Mouse (Mus musculus): Measurements from ENCODE around the gene Cpb2. TPM values are rescaled to one million over a fixed set of nuclear protein-coding genes. Genes with fewer than 3 reads are reported as not detected.

The Cpb2 gene
- polyA plus RNA-seq, 1 experiment from 2014 or later, result not detected

GRCm38 (mm10) chr14:75235552-75235951 lies 6.5 kb upstream of the Cpb2 start:
- Histone ChIP-seq H3K27ac (replicated peaks; ENCODE audit: low read depth, low read length) (no peak overlapping the region), H3K27me3 (ENCODE audit: control insufficient read depth, insufficient read depth, low read length) (no peaks in the 10 kb centered on the region), H3K9ac (replicated peaks; ENCODE audit: low read length) (no peak overlapping the region), H3K9me3 (replicated peaks; ENCODE audit: control insufficient read depth, low read length) (no peaks in the 10 kb centered on the region), H3K4me3 (ENCODE audit: low read depth, low read length) (no peak overlapping the region), H3K4me1 (ENCODE audit: control insufficient read depth, insufficient read depth, low read length) (no peaks in the 10 kb centered on the region), H3K36me3 (replicated peaks; ENCODE audit: control insufficient read depth, insufficient read depth, low read depth, low read length) (no peaks in the 10 kb centered on the region), H3K4me2 (ENCODE audit: low read depth, low read length) (no peak overlapping the region)
- 86% methylated on average over 8 of the region's 8 CpGs for WGBS
- no peak for DNase-seq (ENCODE audit: low spot score)
- no peak for ATAC-seq (replicated peaks; ENCODE audit: insufficient number of reproducible peaks, low FRiP score, low TSS enrichment, low read depth)

- Histone ChIP-seq H3K9me3 (replicated peaks; ENCODE audit: control insufficient read depth, low read length) (no peaks in the 10 kb centered on the region), H3K4me3 (ENCODE audit: low read depth, low read length) (no peak overlapping the region), H3K9ac (replicated peaks; ENCODE audit: low read length) (no peak overlapping the region), H3K4me2 (ENCODE audit: low read depth, low read length) (no peak overlapping the region), H3K27me3 (ENCODE audit: control insufficient read depth, insufficient read depth, low read length) (no peaks in the 10 kb centered on the region), H3K27ac (replicated peaks; ENCODE audit: low read depth, low read length) (no peak overlapping the region), H3K36me3 (replicated peaks; ENCODE audit: control insufficient read depth, insufficient read depth, low read depth, low read length) (no peaks in the 10 kb centered on the region), H3K4me1 (ENCODE audit: control insufficient read depth, insufficient read depth, low read length) (no peaks in the 10 kb centered on the region)
- ATAC-seq (replicated peaks; ENCODE audit: insufficient number of reproducible peaks, low FRiP score, low TSS enrichment, low read depth), result peak; percentile 67
- DNase-seq (ENCODE audit: low spot score), result peak; percentile 50
- 53% methylated on average over 9 of the region's 9 CpGs for WGBS
These were observed 6.0 kb upstream of the Cpb2 start for GRCm38 (mm10) chr14:75235955-75236635.

GRCm38 (mm10) chr14:75236636-75237003 lies 5.5 kb upstream of the Cpb2 start:
- WGBS, result 85% methylated on average over 4 of the region's 4 CpGs
- no peak overlapping the region for H3K4me3 ChIP-seq (ENCODE audit: low read depth, low read length)
- no peaks in the 10 kb centered on the region for H3K27me3 ChIP-seq (ENCODE audit: control insufficient read depth, insufficient read depth, low read length)
- no peak for ATAC-seq (replicated peaks; ENCODE audit: insufficient number of reproducible peaks, low FRiP score, low TSS enrichment, low read depth)
- no peaks in the 10 kb centered on the region for H3K4me1 ChIP-seq (ENCODE audit: control insufficient read depth, insufficient read depth, low read length)
- H3K9me3 ChIP-seq (replicated peaks; ENCODE audit: control insufficient read depth, low read length), result no peaks in the 10 kb centered on the region
- no peak overlapping the region for H3K9ac ChIP-seq (replicated peaks; ENCODE audit: low read length)
- H3K36me3 ChIP-seq (replicated peaks; ENCODE audit: control insufficient read depth, insufficient read depth, low read depth, low read length), result no peaks in the 10 kb centered on the region
- H3K27ac ChIP-seq (replicated peaks; ENCODE audit: low read depth, low read length), result no peak overlapping the region
- H3K4me2 ChIP-seq (ENCODE audit: low read depth, low read length), result no peak overlapping the region
- DNase-seq (ENCODE audit: low spot score), result no peak

- no peaks in the 10 kb centered on the region for H3K9me3 ChIP-seq (replicated peaks; ENCODE audit: control insufficient read depth, low read length)
- H3K4me2 ChIP-seq (ENCODE audit: low read depth, low read length), result no peak overlapping the region
- H3K4me3 ChIP-seq (ENCODE audit: low read depth, low read length), result no peak overlapping the region
- no peaks in the 10 kb centered on the region for H3K36me3 ChIP-seq (replicated peaks; ENCODE audit: control insufficient read depth, insufficient read depth, low read depth, low read length)
- DNase-seq (ENCODE audit: low spot score) (no peak), ATAC-seq (replicated peaks; ENCODE audit: insufficient number of reproducible peaks, low FRiP score, low TSS enrichment, low read depth) (no peak)
- H3K27me3 ChIP-seq (ENCODE audit: control insufficient read depth, insufficient read depth, low read length), result no peaks in the 10 kb centered on the region
- no peak overlapping the region for H3K9ac ChIP-seq (replicated peaks; ENCODE audit: low read length)
- H3K27ac ChIP-seq (replicated peaks; ENCODE audit: low read depth, low read length), result no peak overlapping the region
- WGBS, result 85% methylated on average over 8 of the region's 8 CpGs
- no peaks in the 10 kb centered on the region for H3K4me1 ChIP-seq (ENCODE audit: control insufficient read depth, insufficient read depth, low read length)
These were observed 5.0 kb upstream of the Cpb2 start for GRCm38 (mm10) chr14:75237096-75237495.

- no peak overlapping the region for H3K27ac ChIP-seq (replicated peaks; ENCODE audit: low read depth, low read length)
- DNase-seq (ENCODE audit: low spot score) (no peak), ATAC-seq (replicated peaks; ENCODE audit: insufficient number of reproducible peaks, low FRiP score, low TSS enrichment, low read depth) (no peak)
- H3K4me3 ChIP-seq (ENCODE audit: low read depth, low read length), result no peak overlapping the region
- no peaks in the 10 kb centered on the region for H3K4me1 ChIP-seq (ENCODE audit: control insufficient read depth, insufficient read depth, low read length)
- no peak overlapping the region for H3K4me2 ChIP-seq (ENCODE audit: low read depth, low read length)
- WGBS, result 86% methylated on average over 6 of the region's 6 CpGs
- no peaks in the 10 kb centered on the region for H3K36me3 ChIP-seq (replicated peaks; ENCODE audit: control insufficient read depth, insufficient read depth, low read depth, low read length)
- no peaks in the 10 kb centered on the region for H3K9me3 ChIP-seq (replicated peaks; ENCODE audit: control insufficient read depth, low read length)
- H3K27me3 ChIP-seq (ENCODE audit: control insufficient read depth, insufficient read depth, low read length), result no peaks in the 10 kb centered on the region
- no peak overlapping the region for H3K9ac ChIP-seq (replicated peaks; ENCODE audit: low read length)
These were observed 3.9 kb upstream of the Cpb2 start for GRCm38 (mm10) chr14:75238054-75238692.

- 74% methylated on average over 11 of the region's 11 CpGs for WGBS
- H3K4me2 ChIP-seq (ENCODE audit: low read depth, low read length), result no peak overlapping the region
- no peaks in the 10 kb centered on the region for H3K9me3 ChIP-seq (replicated peaks; ENCODE audit: control insufficient read depth, low read length)
- H3K27me3 ChIP-seq (ENCODE audit: control insufficient read depth, insufficient read depth, low read length), result no peaks in the 10 kb centered on the region
- ATAC-seq (replicated peaks; ENCODE audit: insufficient number of reproducible peaks, low FRiP score, low TSS enrichment, low read depth), result no peak
- no peaks in the 10 kb centered on the region for H3K36me3 ChIP-seq (replicated peaks; ENCODE audit: control insufficient read depth, insufficient read depth, low read depth, low read length)
- no peaks in the 10 kb centered on the region for H3K4me1 ChIP-seq (ENCODE audit: control insufficient read depth, insufficient read depth, low read length)
- no peak overlapping the region for H3K9ac ChIP-seq (replicated peaks; ENCODE audit: low read length)
- no peak for DNase-seq (ENCODE audit: low spot score)
- H3K4me3 ChIP-seq (ENCODE audit: low read depth, low read length), result no peak overlapping the region
- H3K27ac ChIP-seq (replicated peaks; ENCODE audit: low read depth, low read length), result no peak overlapping the region
These were observed 4.2 kb downstream of the Cpb2 start for GRCm38 (mm10) chr14:75246024-75247000.

- Histone ChIP-seq H3K4me3 (ENCODE audit: low read depth, low read length) (no peak overlapping the region), H3K4me2 (ENCODE audit: low read depth, low read length) (no peak overlapping the region), H3K4me1 (ENCODE audit: control insufficient read depth, insufficient read depth, low read length) (no peaks in the 10 kb centered on the region), H3K27ac (replicated peaks; ENCODE audit: low read depth, low read length) (no peak overlapping the region), H3K9me3 (replicated peaks; ENCODE audit: control insufficient read depth, low read length) (no peaks in the 10 kb centered on the region), H3K9ac (replicated peaks; ENCODE audit: low read length) (no peak overlapping the region), H3K27me3 (ENCODE audit: control insufficient read depth, insufficient read depth, low read length) (no peaks in the 10 kb centered on the region), H3K36me3 (replicated peaks; ENCODE audit: control insufficient read depth, insufficient read depth, low read depth, low read length) (no peaks in the 10 kb centered on the region)
- no peak for ATAC-seq (replicated peaks; ENCODE audit: insufficient number of reproducible peaks, low FRiP score, low TSS enrichment, low read depth)
- no peak for DNase-seq (ENCODE audit: low spot score)
- WGBS, result 78% methylated on average over 3 of the region's 3 CpGs
These were observed 8.3 kb downstream of the Cpb2 start for GRCm38 (mm10) chr14:75250432-75250831.

GRCm38 (mm10) chr14:75256521-75256920 lies 14.4 kb downstream of the Cpb2 start:
- no peak overlapping the region for H3K9ac ChIP-seq (replicated peaks; ENCODE audit: low read length)
- H3K4me3 ChIP-seq (ENCODE audit: low read depth, low read length), result no peak overlapping the region
- no peaks in the 10 kb centered on the region for H3K27me3 ChIP-seq (ENCODE audit: control insufficient read depth, insufficient read depth, low read length)
- WGBS, result 43% methylated on average over 5 of the region's 5 CpGs
- ATAC-seq (replicated peaks; ENCODE audit: insufficient number of reproducible peaks, low FRiP score, low TSS enrichment, low read depth), result no peak
- H3K4me2 ChIP-seq (ENCODE audit: low read depth, low read length), result no peak overlapping the region
- H3K4me1 ChIP-seq (ENCODE audit: control insufficient read depth, insufficient read depth, low read length), result no peaks in the 10 kb centered on the region
- no peak overlapping the region for H3K27ac ChIP-seq (replicated peaks; ENCODE audit: low read depth, low read length)
- no peak for DNase-seq (ENCODE audit: low spot score)
- no peaks in the 10 kb centered on the region for H3K9me3 ChIP-seq (replicated peaks; ENCODE audit: control insufficient read depth, low read length)
- H3K36me3 ChIP-seq (replicated peaks; ENCODE audit: control insufficient read depth, insufficient read depth, low read depth, low read length), result no peaks in the 10 kb centered on the region
